Comparison of ENCODE assay signal across 8 mouse cellular contexts in genomic region chr15:98727443-98728321, GRCm38 (mm10). TPM values are rescaled to one million over a fixed set of nuclear protein-coding genes. Genes with fewer than 3 reads are reported as not detected.
DNase-seq lines count a peak whose midpoint lies in the region; ATAC-seq and TF ChIP-seq lines count a peak whose summit lies in the region.

Fkbp11 (minus strand) TSS chr15:98728198.

- peak; percentile 71 for ATAC-seq in neural tube, embryonic 14.5 days (ENCODE audit: low read depth)

- intact Hi-C loops in heart, adult 2 months (cut with DNase I), result no loop called here

- peak within 1 kb of the TSS; percentile 77 for H3K4me2 ChIP-seq in neural tube, embryonic 14.5 days (ENCODE audit: low read depth, low read length)

- H3K36me3 ChIP-seq in E14TG2a.4 (ENCODE audit: insufficient read depth, low read length), result no peaks in the 10 kb centered on the region
- no peaks in the 10 kb centered on the region for H3K36me3 ChIP-seq in heart, adult 2 months (ENCODE audit: control insufficient read depth, insufficient read depth, low read length)
- H3K36me3 ChIP-seq in neural tube, embryonic 14.5 days (ENCODE audit: control insufficient read depth, insufficient read depth, low read length), result no peaks in the 10 kb centered on the region

- peak; percentile 85 for DNase-seq in adrenal gland, adult 2 months
- peak; percentile 59 for DNase-seq in embryo, embryonic 11.5 days (ENCODE audit: low read depth, low spot score)
- DNase-seq in heart, adult 2 months, result peak; percentile 70 to 71
- peak; percentile 79 for DNase-seq in kidney, adult 11 months
- DNase-seq in lung, adult 2 months, result peak; percentile 68
- no peak for DNase-seq in layer of hippocampus, adult 11-12 months (ENCODE audit: low spot score)

- peak; percentile 38; the same call in 1 of the 2 replicates for TF ChIP-seq POLR2A in heart, adult 2 months (IDR thresholded peaks at IDR 0.05; ENCODE audit: insufficient read depth, low read depth, low read length)
- peak; percentile 43; the same call in 1 of the 2 replicates for TF ChIP-seq POLR2A in lung, adult 2 months (IDR thresholded peaks at IDR 0.05; ENCODE audit: borderline replicate concordance, extremely low read depth, low read depth, low read length)

- H3K9ac ChIP-seq in heart, adult 2 months (ENCODE audit: low read depth, low read length), result peak within 1 kb of the TSS; percentile 73
- H3K9ac ChIP-seq in neural tube, embryonic 14.5 days (replicated peaks; ENCODE audit: low read depth, low read length), result peak within 1 kb of the TSS; percentile 43; the same call in 1 of the 2 replicates

- H3K27ac ChIP-seq in heart, adult 2 months, result peak within 1 kb of the TSS; percentile 23
- H3K27ac ChIP-seq in neural tube, embryonic 14.5 days (ENCODE audit: low read depth, low read length), result no peak within 1 kb of the TSS

- H3K79me2 ChIP-seq in heart, adult 2 months (replicated peaks; ENCODE audit: control insufficient read depth, insufficient read depth, low read length), result no peaks in the 10 kb centered on the region

- H3K9me3 ChIP-seq in E14TG2a.4 (ENCODE audit: low read length), result no peaks in the 10 kb centered on the region
- no peaks in the 10 kb centered on the region for H3K9me3 ChIP-seq in neural tube, embryonic 14.5 days (ENCODE audit: control insufficient read depth, low read length)

- H3K27me3 ChIP-seq in E14TG2a.4 (ENCODE audit: insufficient read depth, low read length), result peaks cover 18% of the 10 kb centered on the region
- H3K27me3 ChIP-seq in heart, adult 2 months (ENCODE audit: control insufficient read depth, insufficient read depth, low read length), result no peaks in the 10 kb centered on the region; the same call in 1 of the 2 replicates
- peaks cover 5% of the 10 kb centered on the region; the same call in 1 of the 2 replicates for H3K27me3 ChIP-seq in neural tube, embryonic 14.5 days (ENCODE audit: control insufficient read depth, insufficient read depth, low read length)

- WGBS in heart, adult 2 months, result under 1% methylated on average over 39 of the region's 39 CpGs
- 1% methylated on average over 38 of the region's 39 CpGs for WGBS in lung, adult 2 months
- under 1% methylated on average over 37 of the region's 39 CpGs for WGBS in neural tube, embryonic 14.5 days

- H3K4me3 ChIP-seq in E14TG2a.4 (replicated peaks; ENCODE audit: low read length), result peak within 1 kb of the TSS; percentile 85
- peak within 1 kb of the TSS; percentile 68 for H3K4me3 ChIP-seq in heart, adult 2 months
- H3K4me3 ChIP-seq in lung, adult 2 months (replicated peaks; ENCODE audit: extremely low read depth, low read depth, low read length), result peak within 1 kb of the TSS; percentile 77
- peak within 1 kb of the TSS; percentile 39 for H3K4me3 ChIP-seq in neural tube, embryonic 14.5 days (ENCODE audit: low read depth, low read length)

- TF ChIP-seq EP300 in heart, adult 2 months (IDR thresholded peaks at IDR 0.05; ENCODE audit: insufficient read depth, low read depth, low read length), result no peak

- TF ChIP-seq CTCF in E14TG2a.4 (conservative IDR thresholded peaks at IDR 0.05; ENCODE audit: low read length), result no peak
- no peak for TF ChIP-seq CTCF in heart, adult 2 months (IDR thresholded peaks at IDR 0.05)
- no peak for TF ChIP-seq CTCF in lung, adult 2 months (IDR thresholded peaks at IDR 0.05; ENCODE audit: insufficient read depth, low read length)

- peaks cover 64% of the 10 kb centered on the region for H3K4me1 ChIP-seq in E14TG2a.4 (replicated peaks; ENCODE audit: low read depth, low read length)
- H3K4me1 ChIP-seq in heart, adult 2 months (ENCODE audit: control insufficient read depth, insufficient read depth, low read length), result peaks cover 4% of the 10 kb centered on the region
- H3K4me1 ChIP-seq in lung, adult 2 months (ENCODE audit: control insufficient read depth, insufficient read depth, low read length), result peaks cover 3% of the 10 kb centered on the region; the same call in 1 of the 2 replicates
- peaks cover 7% of the 10 kb centered on the region; the same call in 1 of the 2 replicates for H3K4me1 ChIP-seq in neural tube, embryonic 14.5 days (ENCODE audit: control insufficient read depth, insufficient read depth, low read length)

RNA-seq across cellular contexts. Expression of gene Fkbp11, which starts in this region (rescaled TPM):
- total RNA-seq in adrenal gland, adult 2 months (2021), result 1 to 10 TPM; 4.9 to 9.3 TPM
- 8.4 and 10.0 TPM in 2 replicates for polyA plus RNA-seq in adrenal gland, adult 2 months (2012; rRNA removed)
- 1 to 10 TPM; 5.1 to 5.8 TPM for total RNA-seq in heart, adult 2 months (2021)
- 3.2 and 4.8 TPM in 2 replicates for polyA plus RNA-seq in heart, adult 2 months (2012; rRNA removed)
- 11.1 and 12.5 TPM in 2 replicates for polyA plus RNA-seq in lung, adult 2 months (2012; rRNA removed)
- polyA plus RNA-seq in neural tube, embryonic 14.5 days (2014; fragmentation: Nextera tagmentation; extraction: Ambion mirVana), result 3.6 and 7.1 TPM in 2 replicates
